Mouse (Mus musculus): ENCODE measurements around the gene Commd1.

Commd1 gene

GRCm38 (mm10) chr11:22851416-22851815 is 130.8 kb downstream of the Commd1 start:
- H3K4me3 ChIP-seq (replicated peaks; ENCODE audit: low read length), result peak overlapping the region; percentile 61
- TF ChIP-seq NANOG (IDR thresholded peaks at IDR 0.05; ENCODE audit: borderline replicate concordance, low read length) (no peak), POU5F1 (IDR thresholded peaks at IDR 0.05; ENCODE audit: borderline replicate concordance, low read length) (no peak; the same call in 1 of the 2 replicates), CTCF (conservative IDR thresholded peaks at IDR 0.05; ENCODE audit: low read length) (no peak)
- H3K36me3 ChIP-seq (ENCODE audit: insufficient read depth, low read length), result peaks cover 39% of the 10 kb centered on the region
- peaks cover 98% of the 10 kb centered on the region for H3K4me1 ChIP-seq (replicated peaks; ENCODE audit: low read depth, low read length)
- H3K9me3 ChIP-seq (ENCODE audit: low read length), result no peaks in the 10 kb centered on the region
- no peaks in the 10 kb centered on the region for H3K27me3 ChIP-seq (ENCODE audit: insufficient read depth, low read length)

GRCm38 (mm10) chr11:22850077-22850476 is 132.1 kb downstream of the Commd1 start:
- TF ChIP-seq POU5F1 (IDR thresholded peaks at IDR 0.05; ENCODE audit: borderline replicate concordance, low read length) (no peak), CTCF (conservative IDR thresholded peaks at IDR 0.05; ENCODE audit: low read length) (no peak), NANOG (IDR thresholded peaks at IDR 0.05; ENCODE audit: borderline replicate concordance, low read length) (no peak)
- H3K27me3 ChIP-seq (ENCODE audit: insufficient read depth, low read length), result no peaks in the 10 kb centered on the region
- H3K36me3 ChIP-seq (ENCODE audit: insufficient read depth, low read length), result peaks cover 39% of the 10 kb centered on the region
- peaks cover 98% of the 10 kb centered on the region for H3K4me1 ChIP-seq (replicated peaks; ENCODE audit: low read depth, low read length)
- H3K9me3 ChIP-seq (ENCODE audit: low read length), result no peaks in the 10 kb centered on the region
- peak overlapping the region; percentile 61 for H3K4me3 ChIP-seq (replicated peaks; ENCODE audit: low read length)

GRCm38 (mm10) chr11:22848649-22849195 is 133.5 kb downstream of the Commd1 start:
- TF ChIP-seq CTCF (conservative IDR thresholded peaks at IDR 0.05; ENCODE audit: low read length) (no peak), NANOG (IDR thresholded peaks at IDR 0.05; ENCODE audit: borderline replicate concordance, low read length) (no peak)
- Histone ChIP-seq H3K36me3 (ENCODE audit: insufficient read depth, low read length) (peaks cover 27% of the 10 kb centered on the region), H3K27me3 (ENCODE audit: insufficient read depth, low read length) (no peaks in the 10 kb centered on the region), H3K4me1 (replicated peaks; ENCODE audit: low read depth, low read length) (peaks cover 97% of the 10 kb centered on the region), H3K9me3 (ENCODE audit: low read length) (no peaks in the 10 kb centered on the region), H3K4me3 (replicated peaks; ENCODE audit: low read length) (peak overlapping the region; percentile 39; the same call in 1 of the 2 replicates)

DNA sequence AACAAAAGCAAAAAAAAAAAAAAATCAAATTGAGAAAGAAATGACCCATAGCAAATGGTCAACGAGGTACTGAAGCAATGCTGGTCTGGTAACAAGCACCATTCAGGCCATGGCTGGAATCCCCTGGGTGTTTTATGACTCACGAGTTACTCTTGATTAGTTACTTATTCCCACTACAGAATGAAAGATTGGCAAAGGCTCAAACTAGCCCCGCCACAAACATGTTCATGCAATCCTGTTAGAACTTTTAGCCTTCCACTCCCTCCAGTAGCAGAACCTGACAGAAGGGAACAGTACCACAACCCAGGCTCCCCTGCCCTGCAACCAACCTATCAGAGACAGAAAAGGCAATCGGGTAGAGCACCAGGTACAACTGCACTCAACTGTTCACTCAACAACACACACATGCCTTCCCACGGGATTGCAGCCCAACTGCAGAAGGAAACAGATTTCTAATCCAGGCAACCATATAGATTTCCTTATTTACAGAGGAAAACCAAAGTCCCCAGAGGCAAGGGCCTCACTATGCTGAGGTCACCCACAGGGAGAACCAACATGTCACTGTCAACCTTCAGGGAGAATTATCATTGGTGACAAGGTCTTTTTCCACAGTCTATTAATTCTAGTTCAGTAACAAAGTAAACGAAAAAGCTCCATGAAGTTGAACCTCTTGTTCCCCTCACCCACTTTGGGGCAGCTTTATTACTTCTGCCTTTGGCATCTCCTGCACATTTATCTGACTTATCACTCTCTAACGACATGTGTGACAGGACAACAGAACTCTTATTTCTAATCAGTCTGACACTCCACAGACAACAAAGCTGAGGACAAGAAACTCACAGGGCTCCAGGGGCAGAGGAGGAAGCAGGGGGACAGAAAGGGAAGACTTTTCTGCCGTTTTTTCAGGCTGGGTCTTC is 134.2 kb downstream of the Commd1 start:
- Histone ChIP-seq H3K4me3 (replicated peaks; ENCODE audit: low read length) (peak overlapping the region; percentile 39), H3K36me3 (ENCODE audit: insufficient read depth, low read length) (peaks cover 25% of the 10 kb centered on the region; the same call in 1 of the 2 replicates), H3K4me1 (replicated peaks; ENCODE audit: low read depth, low read length) (peaks cover 97% of the 10 kb centered on the region), H3K27me3 (ENCODE audit: insufficient read depth, low read length) (no peaks in the 10 kb centered on the region), H3K9me3 (ENCODE audit: low read length) (no peaks in the 10 kb centered on the region)
- TF ChIP-seq NANOG (IDR thresholded peaks at IDR 0.05; ENCODE audit: borderline replicate concordance, low read length), result no peak

DNA sequence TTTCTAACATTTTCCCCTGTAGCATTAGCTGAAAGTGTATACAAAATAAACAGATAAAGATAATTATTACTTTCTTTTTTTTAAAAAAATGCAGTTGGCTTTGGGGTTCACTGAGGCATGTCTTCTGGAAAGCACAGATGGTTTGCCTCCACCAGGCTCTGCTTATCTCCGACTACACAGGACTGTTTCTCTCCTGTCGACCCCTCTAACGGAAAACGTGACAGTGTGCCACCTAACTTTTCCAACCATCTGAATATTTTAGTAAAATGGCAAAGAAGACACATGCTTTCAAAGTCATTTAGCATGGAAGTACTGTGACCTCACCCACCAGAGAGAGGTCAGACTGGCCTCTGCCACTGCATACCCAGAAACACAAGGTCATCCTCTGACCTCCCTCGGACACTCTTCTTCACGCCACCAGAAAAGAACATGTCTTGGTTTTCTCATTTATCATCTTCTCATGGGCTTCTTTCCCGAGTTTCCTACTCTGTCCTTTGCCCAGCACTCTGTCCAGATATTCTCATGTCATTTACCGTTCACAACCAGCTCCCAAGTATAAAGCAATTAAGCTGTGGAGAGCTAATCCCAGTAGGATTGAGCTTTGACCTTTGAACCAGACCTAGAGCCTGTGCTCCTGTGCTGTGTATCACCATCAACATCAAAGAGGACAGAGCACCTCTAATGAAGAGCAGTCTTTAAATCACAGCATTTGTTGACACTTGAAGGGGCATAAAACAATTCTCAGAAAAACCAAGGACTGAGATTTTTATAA is 135.0 kb downstream of the Commd1 start:
- no peaks in the 10 kb centered on the region for H3K27me3 ChIP-seq (ENCODE audit: insufficient read depth, low read length)
- peaks cover 97% of the 10 kb centered on the region for H3K4me1 ChIP-seq (replicated peaks; ENCODE audit: low read depth, low read length)
- H3K36me3 ChIP-seq (ENCODE audit: insufficient read depth, low read length), result peaks cover 20% of the 10 kb centered on the region; the same call in 1 of the 2 replicates
- TF ChIP-seq POU5F1 (IDR thresholded peaks at IDR 0.05; ENCODE audit: borderline replicate concordance, low read length) (no peak), NANOG (IDR thresholded peaks at IDR 0.05; ENCODE audit: borderline replicate concordance, low read length) (no peak), CTCF (conservative IDR thresholded peaks at IDR 0.05; ENCODE audit: low read length) (no peak)
- peak overlapping the region; percentile 21; the same call in 1 of the 2 replicates for H3K4me3 ChIP-seq (replicated peaks; ENCODE audit: low read length)
- H3K9me3 ChIP-seq (ENCODE audit: low read length), result no peaks in the 10 kb centered on the region
